Mouse (Mus musculus) intestine, embryonic 14.5 days (tissue): Measurements from ENCODE around the gene Nelfe. TPM values are rescaled to one million over a fixed set of nuclear protein-coding genes. Genes with fewer than 3 reads are reported as not detected.
A peak's percentile ranks its signal among the peaks of the same experiment; 100 is the strongest.

ENCODE experiments used
- ATAC-seq: fragments of 200-750 bp; cut with Nextera tagmentation; replicated peaks from 2 replicates; pipeline ENCODE4 v1.8.0; 2017; ENCODE audit warnings: low read depth, moderate number of reproducible peaks, moderate TSS enrichment, moderate library complexity; ENCODE audit not compliant: low FRiP score, low TSS enrichment
- DNase-seq: peaks from one replicate; pipeline ENCODE4 v3.0.0-alpha.2; 2018; ENCODE audit warnings: low spot score
- H3K27ac ChIP-seq: fragments of 300-500 bp; sonication (generic); 2 replicates; pipeline ENCODE4 v1.5.1; 2014; ENCODE audit warnings: low read depth, mild to moderate bottlenecking, control low read depth
- H3K27me3 ChIP-seq: fragments of 300-500 bp; sonication (generic); replicated peaks from 2 replicates; pipeline ENCODE4 v1.6.1; 2014; ENCODE audit warnings: low read length, control low read depth; ENCODE audit not compliant: control insufficient read depth, insufficient read depth
- H3K36me3 ChIP-seq: fragments of 300-500 bp; sonication (generic); 2 replicates; pipeline ENCODE4 v1.6.1; 2014; ENCODE audit warnings: low read length, control low read depth; ENCODE audit not compliant: control insufficient read depth, insufficient read depth
- H3K4me1 ChIP-seq: fragments of 300-500 bp; sonication (generic); replicated peaks from 2 replicates; pipeline ENCODE4 v1.6.1; 2014; ENCODE audit warnings: low read length, control low read depth, mixed read lengths; ENCODE audit not compliant: control insufficient read depth, insufficient read depth
- H3K4me2 ChIP-seq: fragments of 300-500 bp; sonication (generic); 2 replicates; pipeline ENCODE4 v1.6.1; 2014; ENCODE audit warnings: low read length
- H3K4me3 ChIP-seq: fragments of 300-500 bp; sonication (generic); 2 replicates; pipeline ENCODE4 v1.5.1; 2014; ENCODE audit warnings: low read depth, low read length, control low read depth, mixed read lengths
- H3K9ac ChIP-seq: fragments of 300-500 bp; sonication (generic); 2 replicates; pipeline ENCODE4 v1.6.1; 2014; ENCODE audit warnings: mild to moderate bottlenecking, low read length
- H3K9me3 ChIP-seq: fragments of 300-500 bp; sonication (generic); 2 replicates; pipeline ENCODE4 v1.6.1; 2016; ENCODE audit warnings: low read length, control low read depth; ENCODE audit not compliant: control insufficient read depth
- whole genome bisulfite sequencing: fragments of 180-500 bp; shearing (Covaris S2); extraction: QIAGEN DNeasy Blood & Tissue Kit; methylation state at CpG from one replicate; pipeline ENCODE4 v1.1.7; 2014; 5-methylcytosine and 5-hydroxymethylcytosine counted together
- polyA plus RNA-seq: library from polyadenylated mRNA; unstranded; fragments of >200 nt; fragmentation: Nextera tagmentation; extraction: Ambion mirVana; gene quantifications from 2 replicates; pipeline ENCODE4 v1.2.1, GENCODE M21; 2014

Nelfe gene
- polyA plus RNA-seq, 1 experiment from 2014 or later: 121 TPM

DNA sequence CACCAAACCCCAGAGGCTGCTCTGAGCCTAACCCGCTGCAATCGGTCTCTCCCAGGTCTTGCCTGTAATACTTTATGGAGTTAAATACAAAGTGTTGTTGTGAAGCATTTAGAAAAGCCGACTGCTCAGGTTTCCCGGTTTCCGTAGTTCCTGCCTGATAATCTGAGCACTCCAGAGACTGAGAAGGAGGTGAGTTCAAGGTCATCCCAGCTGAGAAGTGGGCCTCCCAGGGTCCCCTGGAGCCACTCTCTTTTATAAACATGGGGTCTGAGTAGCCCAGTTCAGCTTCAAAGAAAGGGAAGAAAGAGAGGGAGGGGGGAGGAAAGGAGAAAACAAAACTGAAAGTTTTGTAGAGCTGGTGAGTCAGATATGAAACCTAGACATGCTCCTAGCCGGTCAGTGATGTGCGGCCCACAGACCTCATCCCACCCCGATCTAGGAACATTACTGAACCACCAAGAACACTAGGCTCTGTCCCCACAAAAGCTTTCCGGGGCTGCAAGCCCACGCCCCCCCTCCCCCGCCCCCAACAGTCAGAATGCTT lies 29.2 kb downstream of the Nelfe start, which contains the start of gene Zbtb12:
Gene Zbtb12 (plus strand): TSS at position 148 of the 544 bp plus-strand sequence.
- DNase-seq: no peak

DNA sequence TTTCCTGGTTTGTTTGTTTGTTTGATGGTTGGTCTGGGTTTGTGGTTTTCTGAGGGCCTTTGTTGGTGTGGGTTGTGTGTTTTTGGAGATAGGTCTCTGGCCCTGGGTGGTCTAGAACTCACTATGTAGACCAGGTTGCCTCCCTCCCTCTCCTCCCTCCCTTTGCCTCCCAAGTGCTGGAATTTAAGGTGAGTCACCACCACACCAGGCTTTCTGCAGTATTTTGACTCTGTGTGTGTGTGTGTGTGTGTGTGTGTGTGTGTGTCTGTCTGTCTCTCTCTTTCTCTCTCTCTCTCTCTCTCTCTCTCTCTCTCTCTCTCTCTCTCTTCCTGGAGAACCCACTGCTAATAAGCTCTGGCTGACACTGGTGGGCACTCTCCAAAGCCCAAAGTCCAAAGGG lies 31.0 kb downstream of the Nelfe start:
- H3K9me3 ChIP-seq: no peaks in the 10 kb centered on the region
- no peaks in the 10 kb centered on the region for H3K27me3 ChIP-seq
- no peaks in the 10 kb centered on the region for H3K36me3 ChIP-seq
- no peak overlapping the region for H3K9ac ChIP-seq
- no peak overlapping the region for H3K4me2 ChIP-seq
- no peak overlapping the region for H3K27ac ChIP-seq
- H3K4me3 ChIP-seq: no peak overlapping the region
- DNase-seq: no peak
- no peaks in the 10 kb centered on the region for H3K4me1 ChIP-seq
- no peak; the same call in 1 of the 2 replicates for ATAC-seq

More for the DNA sequence above, 29.2 kb downstream of the Nelfe start, which contains the start of gene Zbtb12:
- no peaks in the 10 kb centered on the region for H3K27me3 ChIP-seq
- H3K4me3 ChIP-seq: no peak within 1 kb of the TSS
- no peak for ATAC-seq
- H3K36me3 ChIP-seq: no peaks in the 10 kb centered on the region
- 57% methylated on average over 11 of the region's 11 CpGs for WGBS
- no peak within 1 kb of the TSS for H3K27ac ChIP-seq
- H3K9ac ChIP-seq: no peak within 1 kb of the TSS
- no peaks in the 10 kb centered on the region for H3K9me3 ChIP-seq
- H3K4me2 ChIP-seq: no peak within 1 kb of the TSS
- H3K4me1 ChIP-seq: no peaks in the 10 kb centered on the region

DNA sequence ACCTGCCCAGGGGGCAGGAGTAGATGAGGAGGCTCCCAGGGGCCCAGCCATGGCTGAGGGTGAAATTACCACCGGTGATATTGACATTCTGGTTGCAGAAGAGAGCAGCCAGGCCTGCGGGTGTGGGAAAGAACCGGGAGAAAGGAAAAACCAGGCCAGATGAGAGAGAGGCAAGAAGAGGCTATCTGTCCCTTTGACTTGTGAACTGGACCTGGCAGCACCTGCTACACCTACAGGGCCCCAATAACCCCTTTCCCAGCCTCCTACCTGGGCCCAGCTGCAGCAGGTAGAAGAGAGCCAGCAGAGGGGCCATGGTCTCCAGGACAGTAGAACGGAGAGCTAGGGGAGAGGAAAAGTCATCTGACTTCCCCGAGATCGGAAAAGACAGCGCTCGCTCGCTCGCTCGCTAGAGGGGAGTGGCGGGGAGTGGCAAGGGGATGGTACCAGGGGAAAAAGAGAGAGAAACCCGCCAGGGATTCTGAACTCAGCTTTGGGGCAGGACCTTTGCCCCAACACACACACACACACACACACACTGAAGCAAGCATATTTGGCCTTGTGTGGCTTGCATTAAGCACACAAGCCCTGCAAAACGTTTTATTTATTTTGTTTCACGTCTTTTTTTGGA lies 31.6 kb downstream of the Nelfe start, which contains the start of gene Gm20547:
Gene Gm20547 (minus strand): TSS at position 360 of the 628 bp plus-strand sequence.
- H3K27me3 ChIP-seq: no peaks in the 10 kb centered on the region
- H3K9me3 ChIP-seq: no peaks in the 10 kb centered on the region
- H3K9ac ChIP-seq: 0 out of 2 replicates have a peak within 1 kb of the TSS, but pooled peaks have one; percentile 16
- 0 out of 2 replicates have a peak within 1 kb of the TSS, but pooled peaks have one; percentile 10 for H3K4me3 ChIP-seq
- DNase-seq (peak; percentile 69), ATAC-seq (no peak)
- peak within 1 kb of the TSS; percentile 32 for H3K4me2 ChIP-seq
- WGBS: 8% methylated on average over 15 of the region's 15 CpGs
- H3K4me1 ChIP-seq: no peaks in the 10 kb centered on the region
- no peaks in the 10 kb centered on the region for H3K36me3 ChIP-seq
- no peak within 1 kb of the TSS for H3K27ac ChIP-seq

DNA sequence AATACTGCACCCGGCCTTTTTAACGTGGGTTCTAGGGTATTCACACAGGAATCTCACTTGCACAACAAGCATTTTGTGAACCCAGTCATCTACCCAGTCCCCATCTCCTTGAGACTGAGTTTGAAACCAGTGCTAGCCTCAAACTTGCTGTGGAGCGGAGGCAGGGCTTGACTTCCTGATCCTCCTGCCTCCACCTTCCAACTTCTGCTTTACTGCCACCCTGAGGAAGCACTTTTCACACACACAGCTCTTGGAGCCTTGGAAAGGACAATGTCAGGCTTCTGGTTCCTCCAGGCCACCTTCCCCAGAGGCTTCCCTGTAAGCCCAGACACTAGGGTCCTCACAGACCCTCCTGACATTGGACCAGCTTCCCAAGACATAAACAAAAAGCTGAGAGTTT lies 33.1 kb downstream of the Nelfe start:
- Histone ChIP-seq H3K4me3 (no peak overlapping the region), H3K27me3 (no peaks in the 10 kb centered on the region), H3K36me3 (no peaks in the 10 kb centered on the region), H3K9me3 (no peaks in the 10 kb centered on the region), H3K9ac (no peak overlapping the region), H3K27ac (no peak overlapping the region), H3K4me2 (no peak overlapping the region), H3K4me1 (no peaks in the 10 kb centered on the region)
- no peak for DNase-seq
- no peak for ATAC-seq
- 78% methylated on average over 3 of the region's 3 CpGs for WGBS

DNA sequence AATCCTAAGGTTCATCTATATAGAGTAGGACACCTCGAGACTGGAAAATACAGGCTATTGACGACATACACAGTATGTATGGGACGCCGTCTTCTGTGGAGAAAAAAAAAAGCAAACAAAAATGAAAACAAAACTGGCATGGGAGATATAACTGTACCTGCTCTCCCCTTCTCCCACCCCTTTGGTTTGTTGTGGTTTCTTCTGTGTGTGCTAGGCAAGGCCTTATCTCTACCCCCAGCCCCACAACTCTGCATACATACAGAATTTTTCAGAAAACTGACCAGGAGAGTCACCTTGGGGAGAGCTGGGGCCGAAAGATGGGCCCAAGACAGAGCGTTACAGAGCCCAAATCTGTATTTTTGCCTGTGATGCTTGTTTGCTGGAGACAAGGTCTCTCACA lies 34.5 kb downstream of the Nelfe start:
- no peak for DNase-seq
- whole genome bisulfite sequencing: 82% methylated on average over 6 of the region's 6 CpGs
- Histone ChIP-seq H3K27me3 (no peaks in the 10 kb centered on the region), H3K9ac (no peak overlapping the region), H3K4me1 (no peaks in the 10 kb centered on the region), H3K4me3 (no peak overlapping the region), H3K4me2 (no peak overlapping the region), H3K27ac (no peak overlapping the region), H3K36me3 (no peaks in the 10 kb centered on the region), H3K9me3 (no peaks in the 10 kb centered on the region)
- no peak for ATAC-seq

DNA sequence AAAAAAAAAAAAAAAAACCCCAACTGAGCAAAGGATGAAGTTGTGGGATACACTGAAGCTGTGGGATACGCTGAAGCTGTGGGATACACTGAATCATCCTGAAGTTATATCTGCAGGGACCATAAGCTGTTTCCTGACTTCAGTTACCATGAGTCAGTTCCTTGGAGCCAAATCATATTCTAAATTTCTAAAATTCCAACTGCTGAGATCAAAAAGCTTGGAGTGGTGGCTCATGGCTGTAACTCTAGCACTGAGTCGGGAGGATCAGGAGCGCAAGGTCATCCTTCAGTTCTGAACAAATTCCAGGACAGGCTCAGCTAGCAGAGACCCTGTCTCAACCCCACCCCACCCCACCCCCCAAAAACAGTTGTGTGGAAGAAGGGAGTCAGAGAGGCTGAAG lies 35.4 kb downstream of the Nelfe start:
- Histone ChIP-seq H3K9ac (no peak overlapping the region), H3K4me2 (no peak overlapping the region), H3K9me3 (no peaks in the 10 kb centered on the region), H3K27me3 (no peaks in the 10 kb centered on the region), H3K4me1 (no peaks in the 10 kb centered on the region), H3K36me3 (no peaks in the 10 kb centered on the region), H3K27ac (no peak overlapping the region), H3K4me3 (no peak overlapping the region)
- DNase-seq (no peak), ATAC-seq (no peak)
- 74% methylated on average over 3 of the region's 3 CpGs for WGBS

DNA sequence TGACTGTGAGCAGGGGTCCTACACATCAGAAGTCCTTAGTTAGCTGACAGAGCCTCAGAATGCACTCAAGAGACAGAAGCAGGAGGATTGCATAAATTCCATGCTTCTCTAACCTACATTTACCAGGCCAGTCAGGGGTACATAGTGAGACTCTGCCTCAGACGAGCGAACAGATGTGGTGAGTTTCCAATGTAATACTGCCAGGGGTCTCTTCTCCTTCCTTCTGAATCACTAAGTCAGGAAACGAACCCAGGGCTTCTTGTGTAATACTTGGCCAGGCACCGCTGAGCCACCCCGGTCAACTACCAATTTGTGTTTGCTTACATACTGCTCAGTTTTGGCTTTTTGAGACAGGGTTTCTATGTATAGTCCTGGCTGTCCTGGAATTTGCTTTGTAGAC lies 37.8 kb downstream of the Nelfe start:
- no peak overlapping the region for H3K4me3 ChIP-seq
- no peak overlapping the region for H3K27ac ChIP-seq
- no peak overlapping the region for H3K4me2 ChIP-seq
- no peaks in the 10 kb centered on the region for H3K27me3 ChIP-seq
- 85% methylated on average over 5 of the region's 5 CpGs for WGBS
- ATAC-seq (no peak), DNase-seq (no peak)
- H3K36me3 ChIP-seq: no peaks in the 10 kb centered on the region
- H3K9ac ChIP-seq: no peak overlapping the region
- no peaks in the 10 kb centered on the region for H3K9me3 ChIP-seq
- no peaks in the 10 kb centered on the region for H3K4me1 ChIP-seq

DNA sequence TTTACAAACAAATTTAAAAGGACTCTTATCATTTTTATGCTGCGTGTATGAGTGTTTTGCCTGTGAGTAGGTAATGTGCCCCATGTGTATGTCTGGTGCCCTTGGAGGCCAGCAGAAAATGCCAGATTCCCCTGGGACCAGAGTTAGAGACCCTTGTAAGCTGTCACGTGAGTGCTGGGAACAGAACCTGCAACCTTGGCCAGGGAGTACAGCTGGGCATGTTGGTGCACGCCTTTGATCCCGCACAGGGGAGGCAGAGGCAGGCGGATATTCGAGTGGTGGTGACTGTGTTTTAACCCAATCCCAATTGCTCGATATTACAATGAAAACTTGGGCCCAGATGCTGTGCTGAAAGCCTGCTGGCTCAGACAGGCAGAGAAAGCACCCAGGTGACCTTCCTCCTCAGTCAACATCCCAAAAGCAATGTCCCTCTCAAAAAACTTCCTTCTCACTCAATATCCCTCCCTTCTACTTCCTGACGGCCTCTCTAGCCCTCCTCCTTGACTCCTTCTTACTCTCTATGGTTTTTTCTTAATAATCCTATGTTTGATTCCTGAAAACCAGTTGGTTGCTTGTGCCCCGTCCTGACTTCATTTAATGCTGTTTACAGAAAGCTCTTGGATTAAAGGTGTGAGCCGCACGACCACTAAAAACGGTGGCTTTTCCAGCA lies 40.0 kb downstream of the Nelfe start:
- Histone ChIP-seq H3K4me1 (peaks cover 5% of the 10 kb centered on the region), H3K27ac (no peak overlapping the region), H3K4me2 (no peak overlapping the region), H3K4me3 (no peak overlapping the region), H3K36me3 (no peaks in the 10 kb centered on the region), H3K9ac (no peak overlapping the region), H3K27me3 (no peaks in the 10 kb centered on the region), H3K9me3 (no peaks in the 10 kb centered on the region)
- ATAC-seq: no peak
- 83% methylated on average over 12 of the region's 12 CpGs for WGBS
- no peak for DNase-seq
